Mouse (Mus musculus) heart, embryonic 14.5 days (tissue): ENCODE data around the gene Slc16a13. TPM values are rescaled to one million over a fixed set of nuclear protein-coding genes. Genes with fewer than 3 reads are reported as not detected.

ENCODE experiments used
- ATAC-seq: fragments of 200-750 bp; cut with Nextera tagmentation; 2 replicates; pipeline ENCODE4 v1.8.0; 2017; ENCODE audit warnings: low read depth, moderate TSS enrichment; ENCODE audit not compliant: insufficient number of reproducible peaks, insufficient read depth, low FRiP score
- H3K27ac ChIP-seq, 2 experiments: fragments of 200-500 bp in 1 of 2; fragments of 300-500 bp in 1 of 2; sonication (generic) in 1 of 2; replicated peaks in 1 of 2; 2 replicates each; pipeline ENCODE4 v1.5.1; 2012 to 2014; ENCODE audit warnings: low read depth in 2 of 2, low read length in 2 of 2, control low read depth in 1 of 2, mild to moderate bottlenecking in 1 of 2, mixed read lengths in 1 of 2; ENCODE audit not compliant: control insufficient read depth in 1 of 2, insufficient read depth in 1 of 2
- H3K27me3 ChIP-seq: fragments of 300-500 bp; sonication (generic); 2 replicates; pipeline ENCODE4 v1.6.1; 2014; ENCODE audit warnings: mild to moderate bottlenecking, low read length, control low read depth; ENCODE audit not compliant: control insufficient read depth, insufficient read depth
- H3K36me3 ChIP-seq: fragments of 300-500 bp; sonication (generic); 2 replicates; pipeline ENCODE4 v1.6.1; 2014; ENCODE audit warnings: mild to moderate bottlenecking, control low read depth, low read length, mixed read lengths; ENCODE audit not compliant: control insufficient read depth, insufficient read depth
- H3K4me1 ChIP-seq, 2 experiments: fragments of 200-500 bp in 1 of 2; fragments of 300-500 bp in 1 of 2; sonication (generic) in 1 of 2; 2 replicates each; pipeline ENCODE4 v1.6.1; 2012 to 2014; ENCODE audit warnings: low read length in 2 of 2, control low read depth in 1 of 2, mixed read lengths in 1 of 2; ENCODE audit not compliant: control insufficient read depth in 2 of 2, insufficient read depth in 2 of 2
- H3K4me2 ChIP-seq: fragments of 300-500 bp; sonication (generic); 2 replicates; pipeline ENCODE4 v1.6.1; 2014; ENCODE audit warnings: mild to moderate bottlenecking, low read length
- H3K4me3 ChIP-seq, 2 experiments: fragments of 200-500 bp in 1 of 2; fragments of 300-500 bp in 1 of 2; sonication (generic) in 1 of 2; 2 replicates each; pipeline ENCODE4 v1.5.1; 2012 to 2014; ENCODE audit warnings: low read length in 2 of 2, mild to moderate bottlenecking in 2 of 2, control low read depth in 1 of 2, low read depth in 1 of 2, moderate library complexity in 1 of 2; ENCODE audit not compliant: control insufficient read depth in 1 of 2, insufficient read depth in 1 of 2
- H3K9ac ChIP-seq: fragments of 300-500 bp; sonication (generic); 2 replicates; pipeline ENCODE4 v1.6.1; 2014; ENCODE audit warnings: mild to moderate bottlenecking, low read length
- H3K9me3 ChIP-seq: fragments of 300-500 bp; sonication (generic); 2 replicates; pipeline ENCODE4 v1.6.1; 2016; ENCODE audit warnings: low read length, control low read depth; ENCODE audit not compliant: control insufficient read depth
- WGBS: fragments of 180-500 bp; shearing (Covaris S2); extraction: QIAGEN DNeasy Blood & Tissue Kit; methylation state at CpG from one replicate; pipeline ENCODE4 v1.1.7; 2014; 5-methylcytosine and 5-hydroxymethylcytosine counted together
- polyA plus RNA-seq: library from polyadenylated mRNA; unstranded; fragments of >200 nt; fragmentation: Nextera tagmentation; extraction: Ambion mirVana; gene quantifications from 2 replicates; pipeline ENCODE4 v1.2.1, GENCODE M21; 2014

Slc16a13 gene
- polyA plus RNA-seq, 1 experiment from 2014 or later: 6.4 TPM

DNA sequence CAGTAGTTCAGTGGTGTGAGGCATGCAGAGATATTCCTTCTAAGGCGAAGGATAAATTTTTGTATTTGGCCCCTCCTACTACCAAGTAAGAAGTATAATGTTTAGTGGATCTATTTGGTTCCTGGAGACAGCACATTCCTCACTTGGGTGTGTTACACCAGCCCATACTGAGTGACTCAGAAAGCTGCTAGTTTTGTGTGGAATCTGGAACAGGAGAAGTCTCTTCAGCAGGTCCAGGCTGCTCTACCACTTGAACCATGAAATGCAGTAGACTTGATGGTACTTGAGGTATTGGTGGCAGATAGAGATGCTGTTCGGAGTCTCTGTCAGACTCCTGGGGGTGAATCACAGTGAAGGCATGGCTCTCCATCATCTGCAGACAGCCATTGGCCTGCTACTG lies 10.2 kb downstream of the Slc16a13 start:
- Histone ChIP-seq H3K9me3 (no peaks in the 10 kb centered on the region), H3K27ac (no peak overlapping the region), H3K4me1 (peaks cover 0 to 13% of the 10 kb centered on the region in 2 experiments; a peak in 3 of 4 replicates), H3K9ac (no peak overlapping the region), H3K4me2 (no peak overlapping the region), H3K36me3 (no peaks in the 10 kb centered on the region), H3K27me3 (peaks cover 45% of the 10 kb centered on the region), H3K4me3 (no peak overlapping the region)
- ATAC-seq: no peak
- WGBS: 76% methylated on average over 2 of the region's 2 CpGs

- Histone ChIP-seq H3K36me3 (no peaks in the 10 kb centered on the region), H3K4me3 (no peak overlapping the region), H3K4me1 (peaks cover 0 to 2% of the 10 kb centered on the region in 2 experiments; a peak in 2 of 4 replicates), H3K27ac (no peak overlapping the region), H3K4me2 (no peak overlapping the region), H3K9ac (no peak overlapping the region), H3K9me3 (no peaks in the 10 kb centered on the region), H3K27me3 (peaks cover 27% of the 10 kb centered on the region)
- ATAC-seq: no peak
- 55% methylated on average over 5 of the region's 5 CpGs for WGBS
These were observed 12.0 kb downstream of the Slc16a13 start for GRCm38 (mm10) chr11:70208778-70209388.

DNA sequence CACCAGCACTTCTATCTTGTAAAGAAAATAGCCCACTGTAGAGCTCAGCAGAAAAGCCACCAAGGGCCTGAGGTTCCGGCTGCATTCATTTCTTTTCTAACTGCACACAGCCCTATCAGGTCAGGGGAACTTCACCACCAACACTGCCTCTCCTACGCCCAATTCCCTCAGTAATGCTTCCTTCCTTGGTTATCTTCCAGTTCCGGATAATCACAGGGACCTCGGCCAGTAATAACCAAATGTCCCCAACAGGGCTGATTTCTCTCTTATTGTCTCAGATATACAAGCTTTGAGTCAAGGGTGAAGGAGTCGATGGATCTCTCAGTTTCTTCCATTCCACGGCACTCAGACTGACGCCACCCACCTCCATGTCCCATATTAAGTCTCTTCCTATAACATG lies 13.6 kb downstream of the Slc16a13 start:
- 58% methylated on average over 7 of the region's 7 CpGs for WGBS
- Histone ChIP-seq H3K27me3 (peaks cover 12% of the 10 kb centered on the region), H3K4me1 (no peaks in the 10 kb centered on the region), H3K9me3 (no peaks in the 10 kb centered on the region), H3K27ac (no peak overlapping the region), H3K9ac (no peak overlapping the region), H3K4me3 (no peak overlapping the region), H3K4me2 (no peak overlapping the region), H3K36me3 (no peaks in the 10 kb centered on the region)
- no peak for ATAC-seq

DNA sequence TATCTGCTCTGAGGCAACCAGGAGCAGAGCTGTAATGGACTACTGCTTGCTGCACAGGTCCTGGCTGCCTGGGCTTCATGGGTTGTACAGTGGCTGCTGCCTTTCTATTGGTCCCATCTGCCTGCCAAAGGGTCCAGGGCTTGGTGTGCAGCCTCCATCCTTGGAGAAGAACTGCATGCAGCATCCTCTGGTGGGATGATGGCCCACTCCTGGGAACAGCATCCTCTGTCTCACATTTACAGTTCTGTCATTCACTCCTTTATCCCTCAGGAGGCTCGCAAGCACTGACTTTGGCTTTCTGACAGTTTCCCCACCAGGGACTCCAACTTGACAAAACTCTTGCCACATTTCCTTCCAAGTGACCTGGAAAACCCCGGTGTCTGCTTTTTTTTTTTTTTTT lies 14.1 kb downstream of the Slc16a13 start:
- ATAC-seq: no peak
- Histone ChIP-seq H3K27me3 (peaks cover 8% of the 10 kb centered on the region), H3K4me2 (no peak overlapping the region), H3K9me3 (no peaks in the 10 kb centered on the region), H3K36me3 (no peaks in the 10 kb centered on the region), H3K4me1 (no peaks in the 10 kb centered on the region), H3K27ac (no peak overlapping the region), H3K9ac (no peak overlapping the region), H3K4me3 (no peak overlapping the region)
- 64% methylated on average over 2 of the region's 2 CpGs for WGBS

DNA sequence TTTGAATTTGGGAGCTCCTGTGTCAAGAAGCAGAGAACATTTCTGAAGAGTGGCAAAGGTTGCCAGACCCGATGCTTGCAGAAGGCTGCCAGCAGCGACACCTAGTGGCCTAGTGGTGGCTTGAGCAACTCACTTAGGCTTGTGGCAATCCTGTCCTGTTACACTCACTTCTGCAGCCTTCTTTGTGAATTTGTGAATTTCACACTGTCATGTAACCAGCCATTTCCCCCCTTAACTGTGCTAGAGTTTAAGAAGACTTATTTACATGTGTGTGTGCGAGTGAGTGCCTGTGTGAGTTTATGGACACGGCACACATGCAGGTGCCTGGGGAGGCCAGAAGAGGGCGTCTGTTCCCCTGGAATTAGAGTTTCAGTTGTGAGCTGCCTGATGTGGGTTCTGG lies 19.2 kb downstream of the Slc16a13 start:
- Histone ChIP-seq H3K27me3 (no peaks in the 10 kb centered on the region; the same call in 1 of the 2 replicates), H3K36me3 (no peaks in the 10 kb centered on the region), H3K9me3 (no peaks in the 10 kb centered on the region), H3K4me2 (no peak overlapping the region), H3K4me1 (no peaks in the 10 kb centered on the region), H3K4me3 (no peak overlapping the region), H3K27ac (no peak overlapping the region), H3K9ac (no peak overlapping the region)
- no peak for ATAC-seq
- WGBS: 37% methylated on average over 5 of the region's 5 CpGs

GRCm38 (mm10) chr11:70200036-70200608 lies 20.7 kb downstream of the Slc16a13 start:
- Histone ChIP-seq H3K27ac (no peak overlapping the region), H3K4me1 (no peaks in the 10 kb centered on the region), H3K27me3 (no peaks in the 10 kb centered on the region), H3K9me3 (no peaks in the 10 kb centered on the region; the same call in 1 of the 2 replicates), H3K4me2 (no peak overlapping the region), H3K9ac (no peak overlapping the region), H3K4me3 (no peak overlapping the region), H3K36me3 (no peaks in the 10 kb centered on the region)
- 82% methylated on average over 5 of the region's 5 CpGs for WGBS
- ATAC-seq: no peak

- ATAC-seq: no peak
- Histone ChIP-seq H3K4me3 (no peak overlapping the region), H3K36me3 (no peaks in the 10 kb centered on the region), H3K27ac (no peak overlapping the region), H3K9ac (no peak overlapping the region), H3K9me3 (no peaks in the 10 kb centered on the region; the same call in 1 of the 2 replicates), H3K4me2 (no peak overlapping the region), H3K4me1 (no peaks in the 10 kb centered on the region), H3K27me3 (no peaks in the 10 kb centered on the region)
- WGBS: 81% methylated on average over 8 of the region's 8 CpGs
These were observed 21.8 kb downstream of the Slc16a13 start for GRCm38 (mm10) chr11:70199107-70199506.

- Histone ChIP-seq H3K27me3 (no peaks in the 10 kb centered on the region), H3K4me2 (no peak overlapping the region), H3K4me1 (no peaks in the 10 kb centered on the region), H3K36me3 (no peaks in the 10 kb centered on the region), H3K9me3 (no peaks in the 10 kb centered on the region; the same call in 1 of the 2 replicates), H3K27ac (no peak overlapping the region), H3K9ac (no peak overlapping the region), H3K4me3 (no peak overlapping the region)
- 81% methylated on average over 3 of the region's 3 CpGs for WGBS
- ATAC-seq: no peak
These were observed 22.5 kb downstream of the Slc16a13 start for GRCm38 (mm10) chr11:70198332-70198731.
